Mouse (Mus musculus) small intestine, adult 2 months (tissue): Measurements from ENCODE around the gene Xrcc1.

Experiments
- CTCF ChIP-seq: fragments of 200-500 bp; IDR thresholded peaks from 2 replicates; pipeline ENCODE4 v1.5.1; 2012; ENCODE audit warnings: low read depth, mild to moderate bottlenecking, control low read depth, inconsistent platforms, low read length, moderate library complexity, mixed read lengths; ENCODE audit not compliant: insufficient replicate concordance, insufficient read length; ENCODE audit errors: extremely low read depth
- POLR2A ChIP-seq: fragments of 200-500 bp; IDR thresholded peaks from 2 replicates; pipeline ENCODE4 v1.6.1; 2012; ENCODE audit warnings: low read depth, mild to moderate bottlenecking, control low read depth, inconsistent platforms, low read length, moderate library complexity

DNA sequence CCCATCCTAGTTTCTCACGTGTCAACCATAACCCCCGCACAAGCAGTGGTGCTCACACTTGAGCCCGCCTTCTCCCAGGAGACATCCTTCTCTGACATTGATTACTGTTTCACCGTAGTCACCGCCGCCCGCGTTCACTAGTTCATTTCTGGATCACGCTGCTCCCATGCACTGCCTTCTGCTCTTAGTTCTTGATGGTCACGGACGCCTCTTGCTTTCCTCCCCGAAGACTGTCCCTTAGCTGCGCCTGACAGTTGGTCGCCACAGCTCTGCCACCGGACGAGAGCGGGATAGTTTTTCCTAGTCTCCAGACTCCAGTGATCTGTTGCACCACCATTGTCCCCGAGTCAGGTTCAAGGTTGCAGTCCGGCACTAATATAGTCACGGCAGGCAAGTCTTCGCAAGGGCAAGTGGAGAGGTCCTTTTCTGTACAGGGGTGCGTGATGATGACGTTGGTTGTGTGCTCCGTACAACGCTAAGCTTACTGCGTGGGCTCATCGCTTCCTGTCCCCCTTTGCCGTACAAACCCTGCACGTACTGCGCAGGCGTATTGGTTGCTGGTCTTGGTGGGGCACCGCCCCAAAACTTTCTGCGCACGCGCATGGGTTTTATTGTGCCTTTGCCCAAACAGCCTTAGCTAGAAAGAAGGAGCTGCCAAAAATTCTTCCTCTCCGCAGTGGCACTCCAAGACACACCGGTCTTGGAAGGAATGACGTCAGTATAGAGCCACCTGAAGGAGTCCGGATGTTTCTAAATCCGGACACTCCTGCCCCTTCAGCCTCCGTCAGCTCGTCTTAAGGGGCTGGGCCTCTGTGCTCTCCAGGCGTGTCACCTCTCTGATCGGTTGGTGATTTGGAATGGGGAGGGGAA is 15.8 kb upstream of the Xrcc1 start, which contains the start of gene Irgq:
- TF ChIP-seq CTCF: no peak
- no peak for TF ChIP-seq POLR2A
